Mouse (Mus musculus) C2C12 (cell line): ENCODE data around the gene Lrmda.

Source experiments
- CEBPB ChIP-seq: IDR thresholded peaks from one replicate; pipeline ENCODE4 v1.6.1; 2011; ENCODE audit warnings: low read depth, mild to moderate bottlenecking, control low read depth, moderate library complexity
- CTCF ChIP-seq: IDR thresholded peaks from one replicate; pipeline ENCODE4 v1.5.1; 2011; ENCODE audit not compliant: control insufficient read depth, insufficient read depth, insufficient read length
- MYOD1 ChIP-seq: IDR thresholded peaks from one replicate; pipeline ENCODE4 v1.6.1; 2011; ENCODE audit warnings: low read depth; ENCODE audit not compliant: control insufficient read depth, insufficient read length
- MYOG ChIP-seq: IDR thresholded peaks from one replicate; pipeline ENCODE4 v1.6.1; 2011; ENCODE audit not compliant: control insufficient read depth, insufficient read length; ENCODE audit errors: extremely low read depth
- USF1 ChIP-seq: IDR thresholded peaks from one replicate; pipeline ENCODE4 v1.6.1; 2011; ENCODE audit warnings: low read depth, mild to moderate bottlenecking, control low read depth, moderate library complexity

- TF ChIP-seq CTCF: no peak
- TF ChIP-seq USF1: no peak
- TF ChIP-seq MYOG: no peak
- no peak for TF ChIP-seq CEBPB
- no peak for TF ChIP-seq MYOD1
Measured at GRCm38 (mm10) chr14:22073385-22073784, 53.9 kb downstream of the Lrmda start.
